Mouse (Mus musculus) kidney, adult 2 months (tissue): ENCODE measurements at regions not wholly inside any gene's neighbourhood (a gene's known extent, or its start where the extent isn't known, plus 50 kb on each side); places are given as distances from the start of the nearest gene placed in this dataset.

Source experiments
- CTCF ChIP-seq: fragments of 200-500 bp; conservative IDR thresholded peaks from 2 replicates; pipeline ENCODE4 v1.5.1; 2011; ENCODE audit warnings: low read depth, mild to moderate bottlenecking, control low read depth, low read length, moderate library complexity, mixed read lengths; ENCODE audit not compliant: insufficient read depth, insufficient read length
- POLR2A ChIP-seq: fragments of 200-500 bp; IDR thresholded peaks from one replicate; pipeline ENCODE4 v1.6.1; 2011; ENCODE audit warnings: low read depth, low read length, control low read depth

DNA sequence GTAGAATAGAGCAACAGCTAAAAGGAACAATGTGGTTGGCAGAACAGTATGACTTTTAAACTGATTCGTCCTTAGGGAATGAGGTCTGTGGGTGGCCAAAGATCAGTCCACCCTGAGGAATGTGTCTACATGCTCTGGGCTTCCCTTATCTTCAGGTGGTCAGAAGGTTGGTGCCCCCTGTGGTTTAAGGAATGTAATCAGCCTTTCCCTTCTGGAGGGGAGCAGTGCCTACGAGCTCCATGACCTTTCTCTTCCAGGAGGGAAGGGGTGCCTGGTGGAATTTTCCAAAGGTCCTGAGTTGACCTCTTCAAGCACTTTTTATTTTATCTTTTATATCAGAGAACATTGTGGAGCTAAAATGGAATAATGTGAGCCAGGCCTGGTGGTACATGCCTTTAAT is 91.9 kb upstream of the Tcerg1l start:
- no peak for TF ChIP-seq CTCF
- no peak for TF ChIP-seq POLR2A
